Mouse (Mus musculus) erythroblast, embryonic 14.5 days (primary cell): ENCODE data around the gene AL732309.1.

Source experiments
- GATA1 ChIP-seq: IDR thresholded peaks from 2 replicates; pipeline ENCODE4 v1.6.1; 2012; ENCODE audit warnings: low read length, inconsistent platforms, mixed read lengths
- TAL1 ChIP-seq: IDR thresholded peaks from 3 replicates; pipeline ENCODE4 v1.6.1; 2012; ENCODE audit warnings: low read length, inconsistent platforms, mixed read lengths

- TF ChIP-seq GATA1 (no peak), TAL1 (no peak)
Measured at GRCm38 (mm10) chr2:25207593-25207992, 39.1 kb downstream of the AL732309.1 start.
